Mouse (Mus musculus) brain, embryonic 14.5 days (tissue): Measurements from ENCODE around the gene Jhy.

Source experiments
- CTCF ChIP-seq: fragments of 200-500 bp; IDR thresholded peaks from 2 replicates; pipeline ENCODE4 v1.5.1; 2012; ENCODE audit warnings: inconsistent platforms, mild to moderate bottlenecking, moderate library complexity, borderline replicate concordance; ENCODE audit not compliant: insufficient read depth, insufficient read length; ENCODE audit errors: extremely low read depth
- POLR2A ChIP-seq: fragments of 200-500 bp; IDR thresholded peaks from 2 replicates; pipeline ENCODE4 v1.6.1; 2012; ENCODE audit warnings: mild to moderate bottlenecking, inconsistent platforms, borderline replicate concordance; ENCODE audit not compliant: poor library complexity, insufficient read depth, insufficient read length, severe bottlenecking; ENCODE audit errors: extremely low read depth

GRCm38 (mm10) chr9:41012456-41012855 is 48.5 kb upstream of the Jhy start:
- TF ChIP-seq CTCF, result no peak
- no peak for TF ChIP-seq POLR2A
